Mouse (Mus musculus) hindbrain, embryonic 15.5 days (tissue): ENCODE measurements around the gene Vwf. TPM values are rescaled to one million over a fixed set of nuclear protein-coding genes. Genes with fewer than 3 reads are reported as not detected.

Experiments used
- ATAC-seq: fragments of 200-750 bp; cut with Nextera tagmentation; 2 replicates; pipeline ENCODE4 v1.8.0; 2017; ENCODE audit warnings: low read depth, moderate number of reproducible peaks, moderate TSS enrichment; ENCODE audit not compliant: low FRiP score
- H3K27ac ChIP-seq: fragments of 300-500 bp; sonication (generic); replicated peaks from 2 replicates; pipeline ENCODE4 v1.5.1; 2015; ENCODE audit warnings: mild to moderate bottlenecking, inconsistent platforms
- H3K27me3 ChIP-seq: fragments of 300-500 bp; sonication (generic); 2 replicates; pipeline ENCODE4 v1.6.1; 2015; ENCODE audit warnings: control low read depth, inconsistent platforms
- H3K36me3 ChIP-seq: fragments of 300-500 bp; sonication (generic); 2 replicates; pipeline ENCODE4 v1.6.1; 2015; ENCODE audit warnings: control low read depth, inconsistent platforms
- H3K4me1 ChIP-seq: fragments of 300-500 bp; sonication (generic); replicated peaks from 2 replicates; pipeline ENCODE4 v1.6.1; 2015; ENCODE audit warnings: control low read depth, inconsistent platforms
- H3K4me2 ChIP-seq: fragments of 300-500 bp; sonication (generic); 2 replicates; pipeline ENCODE4 v1.6.1; 2015; ENCODE audit warnings: moderate library complexity, mild to moderate bottlenecking, inconsistent platforms
- H3K4me3 ChIP-seq: fragments of 300-500 bp; sonication (generic); 2 replicates; pipeline ENCODE4 v1.5.1; 2015; ENCODE audit warnings: mild to moderate bottlenecking, inconsistent platforms
- H3K9ac ChIP-seq: fragments of 300-500 bp; sonication (generic); 2 replicates; pipeline ENCODE4 v1.6.1; 2015; ENCODE audit warnings: inconsistent platforms
- H3K9me3 ChIP-seq: fragments of 300-500 bp; sonication (generic); 2 replicates; pipeline ENCODE4 v1.6.1; 2016; ENCODE audit warnings: control low read depth, inconsistent platforms
- WGBS: fragments of 180-500 bp; shearing (Covaris S2); methylation state at CpG from one replicate; pipeline ENCODE4 v1.1.7; 2015; 5-methylcytosine and 5-hydroxymethylcytosine counted together
- polyA plus RNA-seq: library from polyadenylated mRNA; unstranded; fragments of >200 nt; fragmentation: Nextera tagmentation; extraction: Ambion mirVana; gene quantifications from 2 replicates; pipeline ENCODE4 v1.2.1, GENCODE M21; 2015

Vwf gene
- polyA plus RNA-seq, 1 experiment from 2014 or later, result 10.8 TPM

DNA sequence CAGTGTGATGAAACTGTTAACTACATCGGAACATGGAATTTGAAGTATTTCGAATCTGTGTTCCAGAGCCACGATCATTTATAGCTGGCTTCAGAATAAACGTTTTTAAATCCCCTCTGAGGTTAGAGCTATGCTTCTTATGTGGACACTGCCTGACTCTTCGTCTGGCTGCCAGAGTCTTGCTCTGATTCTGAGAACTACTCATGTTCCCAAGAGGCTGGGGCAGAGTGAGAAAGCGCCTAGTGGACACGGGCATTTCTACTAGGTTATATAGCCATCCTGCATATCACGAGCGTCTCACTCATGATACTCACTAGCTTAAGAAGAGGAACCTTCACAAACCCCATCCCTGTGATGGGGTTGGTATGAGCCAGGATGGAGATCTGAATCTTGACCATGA lies 30.7 kb downstream of the Vwf start:
- ATAC-seq, result no peak
- peaks cover 25% of the 10 kb centered on the region for H3K4me1 ChIP-seq
- no peak overlapping the region for H3K4me3 ChIP-seq
- H3K27ac ChIP-seq, result no peak overlapping the region
- no peaks in the 10 kb centered on the region for H3K27me3 ChIP-seq
- H3K9me3 ChIP-seq, result no peaks in the 10 kb centered on the region
- H3K9ac ChIP-seq, result no peak overlapping the region
- 89% methylated on average over 9 of the region's 9 CpGs for WGBS
- no peaks in the 10 kb centered on the region for H3K36me3 ChIP-seq
- H3K4me2 ChIP-seq, result no peak overlapping the region

DNA sequence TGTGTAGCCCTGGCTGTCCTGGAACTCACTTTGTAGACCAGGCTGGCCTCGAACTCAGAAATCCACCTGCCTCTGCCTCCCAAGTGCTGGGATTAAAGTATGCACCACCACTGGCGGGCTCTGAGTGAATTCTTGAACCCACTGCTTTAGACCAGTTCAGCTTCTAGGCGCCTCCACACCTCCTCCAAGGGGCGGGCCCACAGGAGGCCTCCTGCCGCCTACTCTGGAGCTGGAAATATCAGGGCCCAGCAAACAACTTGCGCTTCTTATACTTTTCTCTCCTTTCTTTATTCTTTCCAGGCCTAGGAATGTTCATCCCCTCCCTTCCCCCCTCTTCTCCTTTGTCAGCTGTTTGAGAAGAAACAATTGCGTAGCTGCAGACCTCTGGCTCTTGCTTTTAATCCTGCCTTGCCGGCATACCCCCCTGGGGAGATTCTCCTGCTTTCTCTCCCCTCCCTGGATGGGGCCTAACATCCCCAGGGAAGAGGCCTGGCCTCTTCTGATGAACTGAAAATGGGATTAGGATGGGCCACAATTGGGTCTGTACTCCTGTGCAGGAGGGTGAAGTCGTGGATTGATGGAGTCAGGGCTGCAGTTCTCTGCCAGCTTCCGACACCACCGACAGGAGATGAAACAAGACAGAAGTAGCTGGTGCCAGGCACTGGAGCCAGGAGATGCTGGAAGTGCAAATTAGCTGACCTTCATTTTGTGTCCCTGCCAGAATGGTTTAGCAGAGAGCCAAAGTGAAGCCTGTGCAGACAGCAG lies 31.5 kb downstream of the Vwf start:
- peak; percentile 74; the same call in 1 of the 2 replicates for ATAC-seq
- no peak overlapping the region for H3K4me3 ChIP-seq
- H3K9ac ChIP-seq, result no peak overlapping the region
- H3K9me3 ChIP-seq, result no peaks in the 10 kb centered on the region
- 27% methylated on average over 11 of the region's 11 CpGs for WGBS
- H3K4me1 ChIP-seq, result peaks cover 18% of the 10 kb centered on the region
- H3K36me3 ChIP-seq, result no peaks in the 10 kb centered on the region
- H3K4me2 ChIP-seq, result no peak overlapping the region
- H3K27ac ChIP-seq, result peak overlapping the region; percentile 49
- H3K27me3 ChIP-seq, result no peaks in the 10 kb centered on the region

DNA sequence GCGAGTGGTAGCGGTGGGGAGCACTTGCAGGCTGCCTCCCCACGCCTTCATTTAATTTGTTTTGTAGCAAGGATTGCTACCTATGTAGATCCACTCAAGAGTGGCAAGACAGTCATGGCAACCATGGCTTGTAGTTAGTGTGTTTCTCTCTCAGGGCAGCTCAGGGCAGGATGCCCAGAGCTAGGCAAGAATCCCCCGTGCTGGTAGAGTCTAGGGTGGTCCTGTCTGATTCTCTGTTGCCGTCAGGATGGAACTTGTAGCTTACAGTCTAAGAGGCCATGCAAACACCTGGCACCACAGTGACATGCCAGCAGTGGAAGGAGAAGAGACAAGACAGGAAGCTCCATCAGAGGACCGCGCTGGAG lies 32.1 kb downstream of the Vwf start:
- ATAC-seq, result no peak; the same call in 1 of the 2 replicates
- 64% methylated on average over 7 of the region's 7 CpGs for WGBS
- no peaks in the 10 kb centered on the region for H3K27me3 ChIP-seq
- peak overlapping the region; percentile 49; the same call in 1 of the 2 replicates for H3K27ac ChIP-seq
- H3K4me3 ChIP-seq, result no peak overlapping the region
- no peak overlapping the region for H3K4me2 ChIP-seq
- no peak overlapping the region for H3K9ac ChIP-seq
- peaks cover 13% of the 10 kb centered on the region for H3K4me1 ChIP-seq
- H3K36me3 ChIP-seq, result no peaks in the 10 kb centered on the region
- H3K9me3 ChIP-seq, result no peaks in the 10 kb centered on the region

DNA sequence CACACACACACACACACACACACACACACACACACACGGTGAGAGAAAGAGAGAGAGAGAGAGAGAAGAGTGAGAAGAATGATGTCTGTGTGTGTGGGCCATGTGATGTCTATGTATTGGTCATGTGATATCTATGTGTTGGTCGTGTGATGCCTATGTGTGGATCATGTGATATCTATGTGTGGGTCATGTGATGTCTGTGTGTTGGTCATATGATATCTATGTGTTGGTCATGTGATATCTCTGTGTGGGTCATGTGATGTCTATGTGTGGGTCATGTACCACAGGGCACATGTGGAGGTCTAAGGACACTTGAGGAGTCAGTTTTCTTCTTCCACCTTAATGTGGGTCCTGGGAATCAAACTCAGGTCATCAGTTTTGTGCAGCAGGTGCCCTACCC lies 33.3 kb downstream of the Vwf start:
- WGBS, result 98% methylated on average over 2 of the region's 2 CpGs
- no peak for ATAC-seq
- Histone ChIP-seq H3K27ac (no peak overlapping the region), H3K9ac (no peak overlapping the region), H3K9me3 (no peaks in the 10 kb centered on the region), H3K4me3 (no peak overlapping the region), H3K4me1 (peaks cover 12% of the 10 kb centered on the region), H3K4me2 (no peak overlapping the region), H3K36me3 (no peaks in the 10 kb centered on the region), H3K27me3 (no peaks in the 10 kb centered on the region)

DNA sequence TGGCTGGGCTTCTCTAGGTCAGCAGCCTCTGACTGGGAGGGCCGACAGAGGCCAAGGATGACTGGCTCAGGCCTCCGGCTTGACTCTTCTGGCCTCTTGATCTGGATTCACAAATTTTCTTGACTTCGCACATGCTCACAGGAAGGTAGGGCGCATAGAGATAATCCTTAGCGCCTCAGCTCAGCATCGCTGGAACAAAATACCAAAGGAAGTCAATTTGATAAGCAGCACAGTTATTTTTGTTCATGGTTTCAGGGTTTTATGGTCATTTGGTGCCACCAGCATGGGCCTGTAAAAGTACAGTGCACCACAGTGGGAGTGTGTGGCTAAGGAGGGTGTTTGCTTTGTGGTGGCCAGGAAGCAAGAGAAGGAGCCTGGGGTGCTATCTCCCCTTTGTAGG lies 37.1 kb downstream of the Vwf start:
- Histone ChIP-seq H3K27me3 (no peaks in the 10 kb centered on the region), H3K36me3 (no peaks in the 10 kb centered on the region), H3K9ac (no peak overlapping the region), H3K27ac (no peak overlapping the region), H3K4me3 (no peak overlapping the region), H3K4me1 (peaks cover 13% of the 10 kb centered on the region), H3K4me2 (no peak overlapping the region), H3K9me3 (no peaks in the 10 kb centered on the region)
- ATAC-seq, result no peak
- 90% methylated on average over 6 of the region's 6 CpGs for WGBS

DNA sequence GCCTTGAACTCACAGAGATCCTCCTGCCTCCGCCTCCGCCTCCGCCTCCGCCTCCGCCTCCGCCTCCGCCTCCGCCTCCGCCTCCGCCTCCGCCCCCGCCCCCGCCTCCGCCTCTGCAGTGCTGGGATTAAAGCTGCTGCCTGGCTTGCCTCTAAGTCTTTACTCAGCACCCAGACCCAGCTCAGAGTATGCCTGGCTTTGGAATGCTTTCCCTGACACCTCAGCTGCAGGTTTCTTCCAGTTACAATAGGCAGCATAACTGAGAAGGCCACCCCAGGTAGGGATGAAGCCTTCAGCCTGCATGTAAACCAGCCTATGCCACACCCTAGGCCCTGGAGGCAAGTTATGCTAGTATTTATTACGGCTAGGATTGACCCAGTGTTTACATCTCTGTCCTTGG lies 37.7 kb downstream of the Vwf start:
- 97% methylated on average over 15 of the region's 15 CpGs for WGBS
- Histone ChIP-seq H3K4me3 (no peak overlapping the region), H3K27ac (no peak overlapping the region), H3K4me1 (peaks cover 10% of the 10 kb centered on the region), H3K27me3 (no peaks in the 10 kb centered on the region), H3K9me3 (no peaks in the 10 kb centered on the region), H3K36me3 (no peaks in the 10 kb centered on the region), H3K4me2 (no peak overlapping the region), H3K9ac (no peak overlapping the region)
- no peak for ATAC-seq

DNA sequence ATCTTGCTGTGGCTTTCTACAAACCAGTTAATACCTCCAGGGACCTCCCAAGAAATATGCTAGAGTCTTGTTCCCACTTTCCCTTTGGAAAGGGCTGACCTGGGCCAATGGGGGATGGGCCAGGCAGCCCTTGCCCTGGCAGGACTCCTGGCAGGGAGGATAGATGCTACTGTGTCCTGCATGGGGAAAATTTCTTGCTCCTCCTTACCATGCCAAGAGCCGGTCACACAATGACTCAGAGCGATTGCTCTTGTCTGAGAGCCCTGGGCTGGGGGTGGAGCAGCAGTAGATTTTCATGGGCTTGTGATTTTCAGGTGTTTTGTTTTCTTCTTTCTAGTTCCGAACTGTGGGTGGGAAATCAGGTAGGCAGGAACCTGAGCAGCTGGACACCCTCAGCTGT lies 39.0 kb downstream of the Vwf start:
- H3K9me3 ChIP-seq, result no peaks in the 10 kb centered on the region
- no peak overlapping the region for H3K4me2 ChIP-seq
- no peak overlapping the region for H3K4me3 ChIP-seq
- H3K36me3 ChIP-seq, result no peaks in the 10 kb centered on the region
- no peaks in the 10 kb centered on the region for H3K27me3 ChIP-seq
- H3K27ac ChIP-seq, result no peak overlapping the region
- no peak for ATAC-seq
- H3K9ac ChIP-seq, result no peak overlapping the region
- peaks cover 10% of the 10 kb centered on the region for H3K4me1 ChIP-seq
- 57% methylated on average over 3 of the region's 3 CpGs for WGBS

DNA sequence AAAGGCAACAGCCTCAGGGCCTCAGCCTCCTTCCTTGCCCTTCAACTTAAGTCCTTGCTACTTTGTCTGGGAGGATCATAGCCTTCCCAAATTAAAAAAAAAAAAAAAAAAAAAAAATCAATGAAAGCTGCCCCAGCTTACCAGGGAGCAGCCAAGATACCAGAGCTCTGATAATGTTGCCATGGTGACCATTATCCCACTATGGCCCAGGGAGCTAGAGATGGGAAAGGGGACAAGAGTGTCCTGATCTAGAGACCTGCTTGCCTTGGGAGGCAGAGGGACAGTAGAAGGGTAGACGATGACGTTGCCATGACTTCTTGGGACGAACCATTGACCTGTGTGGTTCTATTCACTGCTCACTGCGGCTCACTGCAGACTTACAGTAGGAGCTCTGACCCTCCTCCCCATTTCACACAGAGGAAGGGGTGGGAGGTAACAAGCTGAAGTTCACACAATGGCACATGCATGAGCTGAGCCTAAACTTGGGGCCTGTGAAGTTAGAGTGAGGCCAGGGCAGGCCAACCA lies 39.5 kb downstream of the Vwf start:
- 56% methylated on average over 4 of the region's 4 CpGs for WGBS
- Histone ChIP-seq H3K4me1 (peaks cover 10% of the 10 kb centered on the region), H3K27ac (no peak overlapping the region), H3K4me2 (no peak overlapping the region), H3K4me3 (no peak overlapping the region), H3K36me3 (no peaks in the 10 kb centered on the region), H3K27me3 (no peaks in the 10 kb centered on the region), H3K9me3 (no peaks in the 10 kb centered on the region), H3K9ac (no peak overlapping the region)
- ATAC-seq, result peak; percentile 27; the same call in 1 of the 2 replicates

DNA sequence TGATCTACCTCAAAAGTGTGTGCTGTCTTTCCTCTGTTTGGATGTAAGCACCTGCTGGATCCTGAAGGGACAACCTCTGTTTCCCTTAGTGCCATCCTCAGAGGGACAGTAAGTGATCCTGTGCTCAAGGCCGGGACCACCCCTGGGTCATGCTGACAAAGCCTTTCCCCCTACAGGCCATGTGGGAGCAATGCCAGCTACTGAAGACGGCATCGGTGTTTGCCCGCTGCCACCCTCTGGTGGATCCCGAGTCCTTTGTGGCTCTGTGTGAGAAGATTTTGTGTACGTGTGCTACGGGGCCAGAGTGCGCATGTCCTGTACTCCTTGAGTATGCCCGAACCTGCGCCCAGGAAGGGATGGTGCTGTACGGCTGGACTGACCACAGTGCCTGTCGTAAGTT lies 41.7 kb downstream of the Vwf start:
- Histone ChIP-seq H3K36me3 (no peaks in the 10 kb centered on the region), H3K9me3 (no peaks in the 10 kb centered on the region), H3K9ac (no peak overlapping the region), H3K27ac (no peak overlapping the region), H3K27me3 (no peaks in the 10 kb centered on the region), H3K4me1 (peaks cover 10% of the 10 kb centered on the region), H3K4me2 (no peak overlapping the region), H3K4me3 (no peak overlapping the region)
- 88% methylated on average over 12 of the region's 12 CpGs for WGBS
- ATAC-seq, result no peak

DNA sequence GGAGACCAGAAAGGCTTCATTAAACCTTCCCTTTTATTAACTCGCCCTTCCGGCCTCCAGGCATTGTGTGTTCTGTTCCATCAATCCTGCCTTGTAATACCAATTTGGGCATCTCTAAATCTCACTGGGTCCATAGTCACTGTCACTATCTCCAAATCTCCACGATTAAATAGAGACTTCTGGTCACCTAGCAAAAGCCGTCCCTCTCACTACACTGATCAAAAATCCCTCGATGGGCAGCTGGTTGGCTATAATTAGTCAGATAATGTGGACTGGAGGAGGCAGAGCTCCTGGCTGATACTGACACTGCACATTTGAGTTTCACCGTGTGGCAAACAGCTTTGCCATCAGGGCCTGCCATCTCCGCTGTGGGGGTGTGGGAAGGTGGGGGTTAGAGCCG lies 42.5 kb downstream of the Vwf start:
- Histone ChIP-seq H3K4me3 (no peak overlapping the region), H3K36me3 (no peaks in the 10 kb centered on the region), H3K4me1 (peaks cover 10% of the 10 kb centered on the region), H3K9ac (no peak overlapping the region), H3K27me3 (no peaks in the 10 kb centered on the region), H3K9me3 (no peaks in the 10 kb centered on the region), H3K4me2 (no peak overlapping the region), H3K27ac (no peak overlapping the region)
- 63% methylated on average over 8 of the region's 8 CpGs for WGBS
- no peak for ATAC-seq

DNA sequence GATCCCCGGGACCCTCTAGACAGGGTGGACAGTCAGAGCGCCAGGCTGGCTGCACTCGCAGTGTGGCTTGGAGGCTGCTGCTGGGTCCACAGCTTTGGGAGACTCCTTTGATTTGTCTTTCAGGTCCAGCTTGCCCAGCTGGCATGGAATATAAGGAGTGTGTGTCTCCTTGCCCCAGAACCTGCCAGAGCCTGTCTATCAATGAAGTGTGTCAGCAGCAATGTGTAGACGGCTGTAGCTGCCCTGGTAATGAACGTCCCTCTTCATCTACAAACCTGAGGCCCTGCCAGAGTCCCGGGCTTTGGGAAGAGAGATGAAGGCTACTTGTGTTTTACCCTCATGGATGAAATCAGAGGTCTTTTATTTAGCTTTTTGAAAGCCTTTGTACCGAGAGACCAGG lies 43.5 kb downstream of the Vwf start:
- H3K9ac ChIP-seq, result no peak overlapping the region
- WGBS, result 79% methylated on average over 7 of the region's 7 CpGs
- H3K4me3 ChIP-seq, result no peak overlapping the region
- peaks cover 10% of the 10 kb centered on the region for H3K4me1 ChIP-seq
- no peak overlapping the region for H3K27ac ChIP-seq
- H3K36me3 ChIP-seq, result no peaks in the 10 kb centered on the region
- H3K27me3 ChIP-seq, result no peaks in the 10 kb centered on the region
- H3K9me3 ChIP-seq, result no peaks in the 10 kb centered on the region
- no peak overlapping the region for H3K4me2 ChIP-seq
- ATAC-seq, result no peak

DNA sequence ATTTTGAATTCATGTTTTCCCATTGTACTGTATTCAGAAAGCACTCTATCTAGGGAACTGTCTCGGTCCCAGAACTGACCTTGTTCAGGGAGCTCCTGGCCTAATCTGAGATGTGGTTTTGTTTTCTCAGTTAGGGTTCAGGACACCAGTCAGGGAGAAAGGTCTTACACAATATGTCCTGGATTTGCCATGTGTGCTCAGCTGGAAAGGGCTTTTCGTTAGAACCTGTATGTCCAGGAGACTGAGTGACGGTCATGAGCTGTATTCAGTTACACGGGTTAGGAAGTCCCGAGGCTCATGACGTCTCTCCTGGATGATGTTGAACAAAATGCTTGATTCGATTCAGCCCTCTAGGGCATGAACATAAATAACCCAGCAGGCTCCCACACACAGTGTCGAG lies 43.9 kb downstream of the Vwf start:
- Histone ChIP-seq H3K4me2 (no peak overlapping the region), H3K4me1 (peaks cover 9% of the 10 kb centered on the region), H3K9me3 (no peaks in the 10 kb centered on the region), H3K9ac (no peak overlapping the region), H3K4me3 (no peak overlapping the region), H3K27me3 (no peaks in the 10 kb centered on the region), H3K27ac (no peak overlapping the region), H3K36me3 (no peaks in the 10 kb centered on the region)
- no peak for ATAC-seq
- WGBS, result 52% methylated on average over 8 of the region's 8 CpGs
